Mouse (Mus musculus) adrenal gland, postnatal 4 days (tissue): ENCODE measurements around the gene Slc5a3. TPM values are rescaled to one million over a fixed set of nuclear protein-coding genes. Genes with fewer than 3 reads are reported as not detected.
"Not testable (repeated sequence)": the region's sequence is repeated elsewhere in the genome, so short reads cannot be mapped to it uniquely, and the experiment has no call there.

ENCODE experiments used
- DNase-seq, 2 experiments: peaks; one replicate each; pipeline ENCODE4 v3.0.0; 2021 to 2022; ENCODE audit warnings: low spot score in 2 of 2, mixed read lengths in 2 of 2
- total RNA-seq, 2 experiments: library from RNA; stranded (reverse); gene quantifications; 2 replicates each; pipeline ENCODE4 v1.2.3; 2021

Slc5a3 gene
- total RNA-seq, 2 experiments from 2014 or later, result 15.7 to 20.8 TPM

DNA sequence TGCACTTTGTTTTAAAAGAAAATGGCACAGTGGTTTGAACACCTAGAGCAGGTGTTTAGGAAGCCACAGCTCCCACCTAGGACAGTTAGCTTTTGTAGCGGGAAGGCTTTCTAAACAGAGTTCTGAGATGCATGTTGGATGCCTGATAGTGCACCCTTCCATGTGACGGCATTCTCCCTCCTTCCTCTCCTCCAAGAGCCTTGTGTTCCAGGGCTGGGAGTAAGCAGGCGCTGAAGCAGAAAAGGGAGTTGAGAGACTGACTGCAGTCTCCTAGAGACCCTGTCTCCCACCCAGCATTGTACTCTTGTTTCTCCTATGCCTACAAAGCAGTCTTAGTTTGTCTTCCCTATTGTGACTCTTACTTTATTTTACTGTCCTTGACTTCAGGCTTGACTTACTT, 2.1 kb downstream of the Slc5a3 start:
- DNase-seq, result no peak

- DNase-seq, result no peak
These were observed 3.5 kb downstream of the Slc5a3 start for GRCm38 (mm10) chr16:92061586-92061985.

DNA sequence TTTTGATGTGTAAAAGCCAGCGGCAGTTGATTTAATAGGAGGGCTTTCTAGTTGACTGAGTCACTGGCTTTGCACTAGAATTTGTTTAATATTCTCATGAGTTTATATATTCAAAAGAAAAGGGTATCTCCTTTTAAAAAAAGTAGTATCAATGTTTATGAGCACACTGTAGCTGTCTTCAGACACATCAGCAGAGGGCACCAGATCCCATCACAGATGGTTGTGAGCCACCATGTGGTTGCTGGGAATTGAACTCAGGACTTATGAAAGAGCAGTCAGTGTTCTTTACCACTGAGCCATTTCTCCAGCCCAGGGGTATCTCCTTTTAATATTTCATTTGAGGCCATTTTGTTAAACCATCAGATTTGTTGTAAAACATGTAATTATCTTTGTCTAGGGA, 4.7 kb downstream of the Slc5a3 start:
- no peak for DNase-seq

DNA sequence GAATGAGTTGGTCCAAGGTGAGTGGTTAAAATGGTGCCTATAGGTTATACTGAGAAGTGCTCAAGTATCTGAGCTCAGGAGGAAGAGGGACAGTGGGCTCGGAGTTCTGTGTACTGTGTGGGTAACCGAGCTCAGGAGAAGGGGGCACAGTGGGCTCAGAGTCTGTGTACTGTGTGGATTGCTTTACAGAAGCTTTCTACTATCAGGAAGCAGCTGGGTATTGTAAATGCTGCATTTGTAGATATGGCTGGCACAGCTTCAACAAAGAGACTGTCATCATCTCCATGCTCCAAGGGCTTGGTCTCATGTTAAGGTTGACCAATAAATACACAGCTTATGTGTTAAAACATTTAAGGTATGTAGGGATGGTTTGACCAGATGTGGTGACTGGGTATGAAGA, 6.7 kb downstream of the Slc5a3 start:
- no peak for DNase-seq

GRCm38 (mm10) chr16:92070338-92070737, 12.2 kb downstream of the Slc5a3 start:
- DNase-seq, result no peak

- DNase-seq, result no peak
These were observed 18.7 kb downstream of the Slc5a3 start for GRCm38 (mm10) chr16:92076797-92077196.

DNA sequence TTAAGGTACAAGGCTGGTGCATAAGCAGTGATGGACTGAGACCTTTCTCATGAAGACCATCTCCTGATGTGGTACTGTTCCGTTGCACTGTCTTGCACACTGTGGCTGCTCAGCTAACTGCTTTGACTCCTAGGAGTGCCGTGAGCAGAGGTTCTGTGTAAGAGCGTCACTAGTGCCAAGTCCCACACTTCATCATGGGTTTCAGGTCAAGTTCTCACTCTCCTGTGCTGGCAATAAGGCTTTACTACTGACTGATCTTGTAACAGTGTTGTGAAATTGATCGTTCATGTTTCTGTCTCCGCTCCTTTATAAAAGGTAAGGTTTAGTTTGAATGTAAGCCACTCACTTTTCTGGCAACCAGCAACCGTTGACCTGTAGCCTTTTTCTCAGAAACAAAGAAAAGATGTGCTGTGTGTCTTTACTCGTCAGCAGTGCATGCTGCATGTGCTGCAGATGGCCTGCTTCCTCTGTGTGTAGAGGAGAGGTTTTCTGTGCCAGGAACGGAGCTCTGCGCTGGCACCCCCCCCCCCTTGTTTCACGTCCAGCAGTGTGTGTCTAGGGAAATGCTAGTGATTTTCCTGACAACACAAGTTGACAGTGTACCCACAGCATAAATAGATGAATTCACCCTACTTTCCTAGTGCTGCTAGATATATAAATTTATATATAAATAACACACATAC, 25.8 kb downstream of the Slc5a3 start:
- no peak for DNase-seq

DNA sequence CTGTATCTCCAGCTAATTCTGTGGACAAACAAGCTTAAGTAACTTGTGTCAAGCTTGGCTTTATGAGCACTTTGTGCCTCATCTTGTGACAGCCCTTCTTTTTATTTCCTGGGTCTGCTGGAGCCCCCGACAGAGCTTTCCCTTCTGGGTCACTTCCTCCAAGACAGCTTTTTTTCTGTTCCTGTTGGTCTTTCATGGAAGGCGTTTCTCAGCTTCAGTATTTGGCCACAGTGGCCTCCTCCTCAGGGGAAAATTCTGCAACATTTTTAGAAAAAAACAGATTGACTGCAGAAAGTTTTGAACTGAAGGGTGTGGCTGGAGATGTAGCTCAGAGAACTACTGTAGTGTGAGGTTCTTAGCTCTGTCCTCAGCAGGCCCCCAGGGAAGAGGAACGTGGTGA, 31.1 kb downstream of the Slc5a3 start:
- DNase-seq, result no peak

DNA sequence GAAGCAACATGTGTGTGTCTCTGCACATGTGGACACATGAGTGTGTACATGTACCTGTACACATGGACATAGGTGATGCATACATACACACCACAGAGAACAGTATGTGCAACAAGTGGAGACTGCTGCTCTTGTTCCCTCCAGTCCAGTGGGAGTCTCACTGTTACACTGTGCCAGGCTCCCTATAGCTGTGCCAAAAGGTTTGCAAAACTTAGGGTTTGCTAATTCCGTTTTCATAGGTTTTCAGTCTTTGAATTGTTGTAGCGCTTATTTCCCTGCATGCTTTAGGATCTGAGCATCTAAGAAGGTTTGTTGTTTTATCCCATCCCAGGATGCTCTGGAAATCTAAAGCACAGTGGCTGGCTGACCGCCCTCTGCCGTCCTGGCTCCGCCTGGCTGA, 33.8 kb downstream of the Slc5a3 start:
- no peak for DNase-seq

DNA sequence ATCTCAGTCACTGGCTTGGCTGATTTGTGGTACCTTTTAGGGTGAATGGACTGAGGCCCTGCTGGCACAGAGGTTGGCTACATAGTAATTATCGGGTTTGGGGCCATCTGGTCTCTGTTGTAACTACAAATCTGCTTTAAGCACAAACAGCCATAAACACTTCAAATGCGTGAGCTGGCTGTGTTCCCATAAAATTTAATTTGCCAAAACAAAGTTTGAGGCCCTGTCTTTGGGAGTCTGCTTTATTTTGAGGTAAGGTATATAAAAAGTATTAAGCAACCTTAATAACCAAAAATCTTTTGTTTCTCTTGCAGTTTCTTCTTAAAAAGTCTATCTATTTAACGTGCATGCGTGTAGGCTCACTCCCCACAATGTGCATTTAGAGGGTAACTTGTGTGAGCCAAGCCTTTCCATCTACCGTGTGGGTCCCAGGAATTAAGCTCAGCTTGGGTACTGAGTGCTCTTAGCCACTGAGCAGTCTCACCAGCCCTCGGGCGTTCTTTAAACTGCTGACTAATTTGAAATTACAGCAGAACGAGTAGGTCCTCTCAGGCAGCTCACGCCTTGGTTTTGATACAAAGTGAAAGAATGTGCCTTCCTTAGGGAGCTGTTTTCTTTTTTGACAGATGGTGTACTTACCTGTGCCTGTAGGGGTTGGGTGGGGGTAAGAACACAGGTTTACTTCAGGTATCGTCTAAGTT, 40.4 kb downstream of the Slc5a3 start:
- DNase-seq, result no peak

DNA sequence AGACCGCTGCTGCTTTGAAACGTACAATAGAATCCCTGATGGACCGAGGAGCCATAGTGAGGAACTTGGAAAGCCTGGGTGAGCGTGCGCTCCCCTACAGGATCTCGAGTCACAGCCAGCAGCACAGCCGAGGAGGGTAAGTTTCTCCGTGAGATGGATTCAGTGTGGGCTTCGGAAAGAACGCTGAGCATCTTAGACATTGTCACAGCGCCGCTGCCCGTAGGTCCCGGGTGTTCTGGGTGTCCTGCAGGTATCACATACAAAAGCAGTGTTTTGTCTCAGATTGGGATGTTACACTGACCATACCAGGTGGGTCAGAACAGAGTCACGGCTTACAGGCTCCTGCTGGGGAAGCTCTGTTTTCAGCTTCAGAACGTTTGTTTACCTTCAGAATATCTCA, 41.5 kb downstream of the Slc5a3 start:
- DNase-seq, result no peak

DNA sequence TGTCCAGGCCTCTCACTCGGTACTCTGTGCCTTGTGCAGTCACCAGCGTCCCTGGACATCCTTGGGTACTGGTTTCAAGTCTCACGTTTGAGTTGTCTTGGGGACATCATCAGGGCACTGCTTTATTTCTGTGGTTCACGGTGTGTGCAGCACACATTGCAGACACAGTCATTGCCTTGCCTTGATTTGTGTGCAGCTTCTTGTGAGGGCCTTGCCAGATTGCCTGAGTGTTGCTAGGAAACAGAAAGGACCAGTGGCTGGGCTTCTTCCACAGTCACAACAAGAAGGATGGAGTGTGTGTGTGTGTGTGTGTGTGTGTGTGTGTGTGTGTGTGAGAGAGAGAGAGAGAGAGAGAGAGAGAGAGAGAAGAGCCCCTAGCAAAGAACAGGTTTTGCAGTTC, 42.0 kb downstream of the Slc5a3 start:
- DNase-seq, result no peak

GRCm38 (mm10) chr16:92102115-92102514, 44.0 kb downstream of the Slc5a3 start:
- no peak for DNase-seq

DNA sequence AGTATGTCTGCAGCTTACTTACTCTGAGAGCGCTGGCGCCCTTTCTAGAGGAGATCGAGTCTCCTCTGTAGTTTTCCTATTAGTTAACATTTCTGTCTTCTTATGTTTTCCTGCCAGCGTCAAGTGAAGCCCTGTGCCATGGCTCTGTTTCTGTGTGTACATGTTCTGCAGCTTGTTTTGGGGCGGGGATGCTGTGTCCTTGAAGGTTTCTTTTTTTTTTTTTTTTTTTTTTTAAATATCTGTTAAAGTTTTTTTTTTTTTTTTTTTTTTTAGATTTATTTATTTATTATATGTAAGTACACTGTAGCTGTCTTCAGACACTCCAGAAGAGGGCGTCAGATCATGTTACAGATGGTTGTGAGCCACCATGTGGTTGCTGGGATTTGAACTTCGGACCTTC, 44.8 kb downstream of the Slc5a3 start:
- DNase-seq, result not testable (repeated sequence)

DNA sequence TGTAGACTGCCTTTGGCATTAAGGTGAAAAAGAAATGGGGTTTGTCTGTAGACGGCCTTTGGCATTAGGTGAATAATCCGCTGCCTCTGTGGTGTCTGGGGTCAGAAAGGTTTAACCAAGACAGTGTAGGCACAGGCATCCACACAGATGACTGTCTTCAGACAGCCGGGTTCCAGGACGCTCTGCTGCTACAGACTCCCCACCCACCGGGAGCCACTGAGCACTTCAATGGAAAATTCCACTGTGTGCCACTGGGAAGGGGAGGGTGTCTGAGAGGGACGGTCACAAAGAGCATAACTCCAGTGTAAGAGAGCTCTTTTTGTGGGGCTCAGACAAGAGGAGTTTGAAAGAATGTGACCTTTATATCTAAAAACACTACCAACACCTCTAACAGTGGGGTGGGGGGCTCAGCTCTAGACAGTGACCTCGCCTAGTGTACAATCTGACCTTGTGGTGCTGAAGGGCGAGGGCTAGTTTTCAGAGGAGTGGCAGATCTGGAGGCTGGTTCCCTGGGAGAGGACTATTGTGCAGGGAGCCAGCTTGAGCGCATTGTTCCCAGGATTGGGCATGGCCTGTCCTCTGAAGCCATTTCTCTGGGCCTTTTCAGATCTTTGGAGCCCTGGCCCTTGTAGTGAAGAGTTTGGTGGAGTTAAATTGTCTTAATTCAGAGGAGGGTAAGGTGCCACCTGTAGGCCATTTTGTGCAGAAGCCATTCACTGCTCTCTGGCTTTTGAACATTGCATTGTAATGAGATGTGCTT, 45.6 kb downstream of the Slc5a3 start:
- no peak for DNase-seq

DNA sequence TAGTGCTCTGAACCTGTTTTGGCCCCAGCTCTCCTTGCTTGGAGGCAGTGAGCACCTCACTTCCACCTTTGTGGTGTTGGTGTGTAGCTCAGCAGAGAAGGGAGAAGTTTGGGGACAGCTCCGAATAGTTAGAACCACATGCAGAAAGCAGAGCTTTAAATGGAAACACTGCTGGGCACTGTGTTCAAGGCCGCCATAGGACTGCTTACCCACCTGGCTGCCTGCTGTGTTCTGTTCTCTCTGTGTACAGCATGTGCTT, 46.1 kb downstream of the Slc5a3 start:
- no peak for DNase-seq

DNA sequence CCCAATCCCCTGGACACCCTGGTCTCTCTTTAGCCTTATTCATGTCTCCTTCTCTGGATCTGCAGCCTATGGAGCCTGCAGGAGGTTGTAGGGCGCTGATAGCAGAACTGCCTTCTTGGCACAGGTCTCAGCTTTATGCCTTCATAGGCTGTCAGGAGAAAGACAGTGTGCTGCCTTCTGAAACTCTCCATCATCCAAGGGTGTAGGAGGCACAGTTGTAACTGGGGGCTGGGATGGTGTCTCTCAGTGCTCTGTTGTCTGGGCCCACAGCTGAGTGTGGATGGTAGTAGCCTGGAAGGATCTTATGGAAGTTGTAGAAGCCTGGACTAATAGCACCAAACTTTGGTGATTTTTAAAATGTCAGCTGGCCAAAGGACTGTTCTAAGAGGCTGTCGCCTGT, 46.8 kb downstream of the Slc5a3 start:
- DNase-seq, result no peak

GRCm38 (mm10) chr16:92105631-92106030, 47.5 kb downstream of the Slc5a3 start:
- DNase-seq, result no peak

GRCm38 (mm10) chr16:92107346-92107745, 49.2 kb downstream of the Slc5a3 start:
- DNase-seq, result no peak

DNA sequence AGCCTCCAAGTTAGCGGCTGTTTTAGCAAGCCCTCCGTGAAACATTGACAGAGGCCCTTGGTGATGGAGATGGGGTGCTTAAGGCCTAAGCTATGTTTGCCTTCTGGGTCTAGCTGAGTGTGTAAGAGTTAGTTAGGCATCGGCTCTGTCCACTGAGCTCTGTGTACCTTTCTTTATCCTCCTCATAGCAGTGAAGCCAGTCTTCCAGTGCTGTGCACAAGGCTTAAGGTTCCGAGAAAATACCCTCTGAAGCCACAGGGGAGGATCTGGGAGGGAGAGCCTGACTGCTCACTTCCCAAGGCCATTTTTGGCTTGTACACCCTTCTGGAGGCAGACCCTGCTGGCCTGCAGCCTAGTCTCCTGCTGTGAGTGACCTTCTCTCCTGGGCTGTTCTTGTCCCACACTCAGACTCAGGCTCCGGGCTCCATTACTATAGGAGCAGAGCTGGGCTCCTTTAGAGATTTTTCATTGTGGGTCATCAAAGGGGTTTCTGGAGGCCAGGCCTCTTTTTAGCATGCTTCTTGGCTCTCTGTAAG, 56.7 kb downstream of the Slc5a3 start:
- DNase-seq, result peak in 1 of 2 experiments; percentile 26

DNA sequence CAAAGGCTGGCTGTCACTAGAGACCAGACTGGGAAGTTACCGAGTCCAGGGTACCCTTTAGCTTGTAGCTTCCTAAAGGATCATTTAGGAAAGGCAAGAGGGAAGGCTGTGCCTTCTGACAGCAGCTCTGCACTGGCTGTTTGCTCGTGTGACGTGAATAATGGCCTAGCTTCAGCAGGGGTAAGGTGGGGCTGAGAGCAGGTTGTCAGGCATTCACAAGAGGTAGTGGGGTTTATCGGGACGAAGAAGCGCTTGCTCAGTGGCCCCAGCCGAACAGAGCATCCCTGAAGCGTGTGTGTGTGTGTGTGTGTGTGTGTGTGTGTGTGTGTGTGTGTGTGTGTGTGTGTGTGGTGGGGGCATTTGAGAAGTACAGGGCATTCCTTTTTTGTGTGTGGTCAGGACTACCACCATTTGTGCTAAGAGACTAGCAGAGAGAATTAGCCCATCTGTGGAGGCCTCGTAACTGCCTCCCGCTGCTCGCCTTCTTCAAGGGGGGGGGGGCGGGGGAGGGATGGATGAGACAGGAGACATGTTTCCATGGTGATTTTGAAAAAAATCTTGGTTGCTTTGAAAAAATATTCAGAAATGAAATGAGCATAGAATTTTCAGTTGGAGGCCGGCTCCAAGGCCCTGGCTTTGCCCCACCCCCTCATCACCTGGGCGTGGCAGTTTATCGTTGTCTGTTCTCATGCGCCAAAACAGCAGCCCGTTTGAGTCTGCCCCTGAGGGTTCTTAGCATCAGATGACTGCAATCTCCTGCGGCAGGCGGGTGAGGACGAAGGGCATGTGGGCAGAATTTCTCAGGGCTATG, 57.7 kb downstream of the Slc5a3 start:
- no peak for DNase-seq
